Mouse (Mus musculus): ENCODE results near the gene Kcnj11. TPM values are rescaled to one million over a fixed set of nuclear protein-coding genes. Genes with fewer than 3 reads are reported as not detected.

Kcnj11 gene
- polyA plus RNA-seq, 1 experiment from 2014 or later, result 0.65 TPM

- H3K9me3 ChIP-seq (ENCODE audit: control insufficient read depth, low read length), result no peaks in the 10 kb centered on the region
- H3K4me3 ChIP-seq (ENCODE audit: low read length), result no peak overlapping the region
- peaks cover 5% of the 10 kb centered on the region; the same call in 1 of the 2 replicates for H3K4me1 ChIP-seq (ENCODE audit: control insufficient read depth, insufficient read depth, low read length)
- H3K36me3 ChIP-seq (ENCODE audit: control insufficient read depth, insufficient read depth, low read length), result no peaks in the 10 kb centered on the region
- no peak overlapping the region for H3K27ac ChIP-seq (ENCODE audit: low read length)
- 58% methylated on average over 7 of the region's 7 CpGs for WGBS
- H3K4me2 ChIP-seq (ENCODE audit: low read depth, low read length), result no peak overlapping the region
- no peak overlapping the region for H3K9ac ChIP-seq (ENCODE audit: low read depth, low read length)
- ATAC-seq, result peak; percentile 39; the same call in 1 of the 2 replicates
- no peaks in the 10 kb centered on the region for H3K27me3 ChIP-seq (replicated peaks; ENCODE audit: control insufficient read depth, insufficient read depth, low read length)
These were observed 30.2 kb upstream of the Kcnj11 start for GRCm38 (mm10) chr7:46130723-46131122.

GRCm38 (mm10) chr7:46129463-46130179, 29.1 kb upstream of the Kcnj11 start:
- H3K9ac ChIP-seq (ENCODE audit: low read depth, low read length), result no peak overlapping the region
- no peak overlapping the region for H3K4me2 ChIP-seq (ENCODE audit: low read depth, low read length)
- WGBS, result 39% methylated on average over 7 of the region's 7 CpGs
- H3K27me3 ChIP-seq (replicated peaks; ENCODE audit: control insufficient read depth, insufficient read depth, low read length), result no peaks in the 10 kb centered on the region
- H3K4me3 ChIP-seq (ENCODE audit: low read length), result no peak overlapping the region
- no peaks in the 10 kb centered on the region for H3K9me3 ChIP-seq (ENCODE audit: control insufficient read depth, low read length)
- H3K27ac ChIP-seq (ENCODE audit: low read length), result no peak overlapping the region
- ATAC-seq, result peak; percentile 56; the same call in 1 of the 2 replicates
- no peaks in the 10 kb centered on the region for H3K36me3 ChIP-seq (ENCODE audit: control insufficient read depth, insufficient read depth, low read length)
- H3K4me1 ChIP-seq (ENCODE audit: control insufficient read depth, insufficient read depth, low read length), result peaks cover 5% of the 10 kb centered on the region; the same call in 1 of the 2 replicates

- Histone ChIP-seq H3K4me1 (ENCODE audit: control insufficient read depth, insufficient read depth, low read length) (peaks cover 3% of the 10 kb centered on the region), H3K27ac (ENCODE audit: low read length) (no peak overlapping the region), H3K4me2 (ENCODE audit: low read depth, low read length) (no peak overlapping the region), H3K4me3 (ENCODE audit: low read length) (no peak overlapping the region), H3K9me3 (ENCODE audit: control insufficient read depth, low read length) (no peaks in the 10 kb centered on the region), H3K36me3 (ENCODE audit: control insufficient read depth, insufficient read depth, low read length) (no peaks in the 10 kb centered on the region), H3K27me3 (replicated peaks; ENCODE audit: control insufficient read depth, insufficient read depth, low read length) (no peaks in the 10 kb centered on the region), H3K9ac (ENCODE audit: low read depth, low read length) (no peak overlapping the region)
- 35% methylated on average over 7 of the region's 7 CpGs for WGBS
- peak; percentile 15; the same call in 1 of the 2 replicates for ATAC-seq
These were observed 27.6 kb upstream of the Kcnj11 start for GRCm38 (mm10) chr7:46128196-46128595.

GRCm38 (mm10) chr7:46125340-46125739, 24.8 kb upstream of the Kcnj11 start:
- H3K9me3 ChIP-seq (ENCODE audit: control insufficient read depth, low read length), result no peaks in the 10 kb centered on the region
- ATAC-seq, result no peak
- WGBS, result 85% methylated on average over 9 of the region's 11 CpGs
- H3K36me3 ChIP-seq (ENCODE audit: control insufficient read depth, insufficient read depth, low read length), result no peaks in the 10 kb centered on the region
- no peak overlapping the region for H3K9ac ChIP-seq (ENCODE audit: low read depth, low read length)
- H3K4me2 ChIP-seq (ENCODE audit: low read depth, low read length), result no peak overlapping the region
- peaks cover 4% of the 10 kb centered on the region; the same call in 1 of the 2 replicates for H3K4me1 ChIP-seq (ENCODE audit: control insufficient read depth, insufficient read depth, low read length)
- no peaks in the 10 kb centered on the region for H3K27me3 ChIP-seq (replicated peaks; ENCODE audit: control insufficient read depth, insufficient read depth, low read length)
- no peak overlapping the region for H3K4me3 ChIP-seq (ENCODE audit: low read length)
- no peak overlapping the region for H3K27ac ChIP-seq (ENCODE audit: low read length)

GRCm38 (mm10) chr7:46124460-46124859, 23.9 kb upstream of the Kcnj11 start:
- Histone ChIP-seq H3K4me2 (ENCODE audit: low read depth, low read length) (no peak overlapping the region), H3K36me3 (ENCODE audit: control insufficient read depth, insufficient read depth, low read length) (no peaks in the 10 kb centered on the region), H3K27ac (ENCODE audit: low read length) (no peak overlapping the region), H3K9ac (ENCODE audit: low read depth, low read length) (no peak overlapping the region), H3K27me3 (replicated peaks; ENCODE audit: control insufficient read depth, insufficient read depth, low read length) (no peaks in the 10 kb centered on the region), H3K4me1 (ENCODE audit: control insufficient read depth, insufficient read depth, low read length) (peaks cover 4% of the 10 kb centered on the region; the same call in 1 of the 2 replicates), H3K9me3 (ENCODE audit: control insufficient read depth, low read length) (no peaks in the 10 kb centered on the region), H3K4me3 (ENCODE audit: low read length) (no peak overlapping the region)
- WGBS, result 61% methylated on average over 6 of the region's 6 CpGs
- no peak for ATAC-seq

- 15% methylated on average over 4 of the region's 4 CpGs for WGBS
- ATAC-seq, result peak; percentile 79
- Histone ChIP-seq H3K9me3 (ENCODE audit: control insufficient read depth, low read length) (no peaks in the 10 kb centered on the region), H3K27me3 (replicated peaks; ENCODE audit: control insufficient read depth, insufficient read depth, low read length) (no peaks in the 10 kb centered on the region), H3K36me3 (ENCODE audit: control insufficient read depth, insufficient read depth, low read length) (no peaks in the 10 kb centered on the region), H3K9ac (ENCODE audit: low read depth, low read length) (no peak overlapping the region), H3K4me2 (ENCODE audit: low read depth, low read length) (no peak overlapping the region), H3K27ac (ENCODE audit: low read length) (0 out of 2 replicates have a peak overlapping the region, but pooled peaks have one; percentile 47), H3K4me1 (ENCODE audit: control insufficient read depth, insufficient read depth, low read length) (peaks cover 4% of the 10 kb centered on the region; the same call in 1 of the 2 replicates), H3K4me3 (ENCODE audit: low read length) (no peak overlapping the region)
These were observed 22.4 kb upstream of the Kcnj11 start for GRCm38 (mm10) chr7:46122964-46123363.

GRCm38 (mm10) chr7:46117035-46117434, 16.5 kb upstream of the Kcnj11 start:
- no peaks in the 10 kb centered on the region for H3K4me1 ChIP-seq (ENCODE audit: control insufficient read depth, insufficient read depth, low read length)
- H3K27me3 ChIP-seq (replicated peaks; ENCODE audit: control insufficient read depth, insufficient read depth, low read length), result no peaks in the 10 kb centered on the region
- no peak overlapping the region for H3K4me2 ChIP-seq (ENCODE audit: low read depth, low read length)
- no peaks in the 10 kb centered on the region for H3K9me3 ChIP-seq (ENCODE audit: control insufficient read depth, low read length)
- no peaks in the 10 kb centered on the region for H3K36me3 ChIP-seq (ENCODE audit: control insufficient read depth, insufficient read depth, low read length)
- H3K9ac ChIP-seq (ENCODE audit: low read depth, low read length), result no peak overlapping the region
- no peak overlapping the region for H3K4me3 ChIP-seq (ENCODE audit: low read length)
- H3K27ac ChIP-seq (ENCODE audit: low read length), result no peak overlapping the region
- WGBS, result 93% methylated on average over 16 of the region's 16 CpGs
- no peak for ATAC-seq

- H3K4me2 ChIP-seq (ENCODE audit: low read depth, low read length), result no peak overlapping the region
- H3K4me3 ChIP-seq (ENCODE audit: low read length), result no peak overlapping the region
- no peaks in the 10 kb centered on the region for H3K4me1 ChIP-seq (ENCODE audit: control insufficient read depth, insufficient read depth, low read length)
- H3K9me3 ChIP-seq (ENCODE audit: control insufficient read depth, low read length), result no peaks in the 10 kb centered on the region
- no peak overlapping the region for H3K9ac ChIP-seq (ENCODE audit: low read depth, low read length)
- no peak for ATAC-seq
- no peak overlapping the region for H3K27ac ChIP-seq (ENCODE audit: low read length)
- no peaks in the 10 kb centered on the region for H3K36me3 ChIP-seq (ENCODE audit: control insufficient read depth, insufficient read depth, low read length)
- 58% methylated on average over 10 of the region's 10 CpGs for WGBS
- H3K27me3 ChIP-seq (replicated peaks; ENCODE audit: control insufficient read depth, insufficient read depth, low read length), result no peaks in the 10 kb centered on the region
These were observed 15.6 kb upstream of the Kcnj11 start for GRCm38 (mm10) chr7:46116118-46116581.

- WGBS, result 53% methylated on average over 3 of the region's 3 CpGs
- Histone ChIP-seq H3K4me3 (ENCODE audit: low read length) (no peak overlapping the region), H3K36me3 (ENCODE audit: control insufficient read depth, insufficient read depth, low read length) (no peaks in the 10 kb centered on the region), H3K4me2 (ENCODE audit: low read depth, low read length) (no peak overlapping the region), H3K9me3 (ENCODE audit: control insufficient read depth, low read length) (no peaks in the 10 kb centered on the region), H3K4me1 (ENCODE audit: control insufficient read depth, insufficient read depth, low read length) (no peaks in the 10 kb centered on the region), H3K9ac (ENCODE audit: low read depth, low read length) (no peak overlapping the region), H3K27ac (ENCODE audit: low read length) (no peak overlapping the region), H3K27me3 (replicated peaks; ENCODE audit: control insufficient read depth, insufficient read depth, low read length) (no peaks in the 10 kb centered on the region)
- peak; percentile 66; the same call in 1 of the 2 replicates for ATAC-seq
These were observed 12.9 kb upstream of the Kcnj11 start for GRCm38 (mm10) chr7:46113435-46113834.

Measured in intestine, embryonic 16.5 days (tissue).